ENCODE assay signal across 27 mouse cellular contexts in genomic region chr7:66178101-66178500, GRCm38 (mm10).
DNase-seq lines count a peak whose midpoint lies in the region; ATAC-seq lines count a peak whose summit lies in the region.
"Had no signal": no experiment of that assay in that cellular context is flagged by ENCODE, and none has a peak within 500 bp of the region (broad histone marks: within the 10 kb centered on the region; RNA-seq: fewer than 3 reads in every experiment).

No protein-coding gene starts in this region.

- no peaks in the 10 kb centered on the region for H3K9me3 ChIP-seq in neural tube, embryonic 15.5 days (replicated peaks)
- H3K9me3 ChIP-seq: limb, embryonic 13.5 days; lung, embryonic 15.5 days; neural tube, embryonic 12.5 days; stomach, embryonic 15.5 days had no signal

- DNase-seq in cerebellum, postnatal 10 days = peak; percentile 56 to 67
- no peak for DNase-seq in cerebellum, adult 9-11 months
- DNase-seq in left cerebral cortex, postnatal 4 days = peak; percentile 32
- DNase-seq in left cerebral cortex, postnatal 14 days (ENCODE audit: low spot score in 2 of 2) = no peak
- peak; percentile 73 for DNase-seq in NIH3T3 (ENCODE audit: low read depth)
- DNase-seq in thymus, adult 18-20 months = no peak
- DNase-seq: adrenal gland, postnatal 10 days; cerebellum, adult 8-10 months; gastrocnemius, postnatal 25 days; heart, adult 18-20 months; heart, postnatal 4 days; kidney, adult 9 months; kidney, postnatal 10 days; layer of hippocampus, adult 9-11 months; thymus, postnatal 14 days had no signal

- no peak for ATAC-seq in neural tube, embryonic 15.5 days (ENCODE audit: low FRiP score)
- ATAC-seq: forebrain, embryonic 14.5 days; intestine, postnatal 0 days; midbrain, embryonic 16.5 days had no signal

- H3K36me3 ChIP-seq in neural tube, embryonic 15.5 days = peaks cover 14% of the 10 kb centered on the region

- WGBS in neural tube, embryonic 15.5 days = 83% methylated on average over 6 of the region's 6 CpGs

- H3K27me3 ChIP-seq in neural tube, embryonic 15.5 days (replicated peaks) = no peaks in the 10 kb centered on the region
- H3K27me3 ChIP-seq: heart, embryonic 12.5 days; limb, embryonic 13.5 days; lung, embryonic 15.5 days; neural tube, embryonic 12.5 days; stomach, embryonic 15.5 days had no signal

- no peak overlapping the region for H3K4me2 ChIP-seq in neural tube, embryonic 15.5 days
- H3K4me2 ChIP-seq: heart, embryonic 12.5 days; hindbrain, embryonic 14.5 days; limb, embryonic 13.5 days; liver, embryonic 11.5 days; lung, embryonic 15.5 days; midbrain, embryonic 11.5 days; neural tube, embryonic 12.5 days; stomach, embryonic 15.5 days had no signal

- no peak overlapping the region for H3K4me3 ChIP-seq in neural tube, embryonic 15.5 days (replicated peaks)
- H3K4me3 ChIP-seq: heart, embryonic 12.5 days; limb, embryonic 13.5 days; lung, embryonic 15.5 days; neural tube, embryonic 12.5 days; stomach, embryonic 15.5 days had no signal

- no peaks in the 10 kb centered on the region for H3K4me1 ChIP-seq in neural tube, embryonic 15.5 days
- H3K4me1 ChIP-seq: neural tube, embryonic 12.5 days; stomach, embryonic 15.5 days had no signal

- H3K27ac ChIP-seq in neural tube, embryonic 15.5 days (replicated peaks) = no peak overlapping the region
- H3K27ac ChIP-seq: hindbrain, embryonic 14.5 days; neural tube, embryonic 12.5 days; stomach, embryonic 15.5 days had no signal

- intact Hi-C loops in left cerebral cortex, postnatal 4 days (cut with DNase I) = no loop called here
- intact Hi-C loops in left cerebral cortex, postnatal 14 days (cut with DNase I) = no loop called here

- no peak overlapping the region for H3K9ac ChIP-seq in neural tube, embryonic 15.5 days (replicated peaks)
- H3K9ac ChIP-seq: heart, embryonic 12.5 days; hindbrain, embryonic 14.5 days; limb, embryonic 13.5 days; lung, embryonic 15.5 days; neural tube, embryonic 12.5 days; stomach, embryonic 15.5 days had no signal

Comparison
In these comparisons a context has a peak if more than half of its experiments do, and no peak if none do; other contexts are left out.
1. DNase-seq: peak in cerebellum, postnatal 10 days (2 of 2), left cerebral cortex, postnatal 4 days (single experiment) and NIH3T3 (single experiment); none in cerebellum, adult 9-11 months (single experiment), left cerebral cortex, postnatal 14 days (0 of 2) and thymus, adult 18-20 months (0 of 2).